Mouse (Mus musculus): ENCODE data around the gene Drg1. TPM values are rescaled to one million over a fixed set of nuclear protein-coding genes. Genes with fewer than 3 reads are reported as not detected.
A peak's percentile ranks its signal among the peaks of the same experiment; 100 is the strongest.
"Not testable (repeated sequence)": the region's sequence is repeated elsewhere in the genome, so short reads cannot be mapped to it uniquely, and the experiment has no call there.

Gene Drg1
- total RNA-seq, 2 experiments from 2014 or later = 86.8 to 97.5 TPM

GRCm38 (mm10) chr11:3149471-3149870, 116.7 kb downstream of the Drg1 start:
- DNase-seq (ENCODE audit: low spot score in 2 of 2); intact Hi-C loops (cut with DNase I): not testable (repeated sequence)

DNA sequence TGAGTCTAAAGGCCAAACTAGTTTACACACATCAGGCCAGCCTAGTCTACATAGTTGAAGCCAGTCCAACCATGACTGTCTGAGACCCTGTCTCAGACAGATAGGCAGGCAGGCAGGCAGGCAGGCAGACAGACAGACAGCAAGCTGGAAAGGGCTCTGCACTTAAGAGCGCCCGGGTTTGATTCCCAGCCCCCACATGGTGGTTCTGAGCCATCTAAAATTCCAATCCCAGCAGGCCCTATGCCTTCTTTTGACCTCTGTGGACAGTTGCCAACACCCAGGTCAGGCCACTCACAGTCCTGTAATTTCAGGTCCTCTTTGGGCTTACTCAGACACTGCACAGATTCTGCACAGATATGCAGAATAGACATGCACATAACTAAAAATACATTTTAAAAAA, 119.4 kb downstream of the Drg1 start:
- intact Hi-C loops (cut with DNase I); DNase-seq (ENCODE audit: low spot score in 2 of 2): not testable (repeated sequence)

GRCm38 (mm10) chr11:3145359-3146165, 120.7 kb downstream of the Drg1 start:
- DNase-seq (ENCODE audit: low spot score in 2 of 2); intact Hi-C loops (cut with DNase I): not testable (repeated sequence)

GRCm38 (mm10) chr11:3143984-3144383, 122.2 kb downstream of the Drg1 start:
- intact Hi-C loops (cut with DNase I); DNase-seq (ENCODE audit: low spot score in 2 of 2): not testable (repeated sequence)

DNA sequence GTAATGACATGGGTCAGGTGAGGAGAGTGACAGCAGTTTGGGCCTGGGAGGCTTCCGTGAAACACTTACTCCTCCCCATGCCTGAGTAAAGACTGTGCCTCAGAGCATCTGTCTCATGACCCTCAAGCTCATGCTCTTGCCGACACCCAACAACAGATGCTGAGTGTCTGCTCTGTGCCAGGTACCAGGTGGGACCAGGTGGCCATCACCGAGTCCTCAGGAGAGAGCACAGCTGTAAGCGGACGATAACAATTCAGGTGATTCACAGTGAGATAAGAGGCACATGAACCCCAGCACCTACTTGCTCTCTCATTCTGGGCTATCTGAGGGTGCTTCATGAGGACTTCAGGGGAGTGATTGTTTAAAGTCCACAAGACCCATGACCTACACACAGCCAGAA, 123.8 kb downstream of the Drg1 start:
- intact Hi-C loops (cut with DNase I) = not testable (repeated sequence)
- peak; percentile 85 to 87 for DNase-seq (ENCODE audit: low spot score in 2 of 2)

- intact Hi-C loops (cut with DNase I); DNase-seq (ENCODE audit: low spot score in 2 of 2): not testable (repeated sequence)
Observed at GRCm38 (mm10) chr11:3140967-3141535, 125.2 kb downstream of the Drg1 start.

DNA sequence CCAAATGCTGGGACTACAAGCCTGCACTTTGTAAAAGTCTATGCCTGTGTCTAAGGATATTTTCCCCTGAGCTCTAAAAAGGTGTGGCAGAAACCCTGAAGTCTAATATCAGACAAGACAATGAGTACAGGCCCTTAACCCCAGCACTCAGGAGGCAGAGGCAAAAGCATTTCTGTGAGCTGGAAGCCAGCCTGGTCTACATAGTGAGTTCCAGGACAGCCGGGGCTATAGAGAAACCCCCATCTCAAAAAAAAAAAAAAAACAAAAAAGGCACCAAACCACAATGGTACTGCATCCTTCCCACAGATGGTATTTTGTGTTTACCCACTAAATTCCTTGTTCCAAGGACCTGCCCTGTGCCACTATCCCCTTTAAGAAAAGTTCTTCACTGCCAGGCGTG, 127.9 kb downstream of the Drg1 start:
- DNase-seq (ENCODE audit: low spot score in 2 of 2); intact Hi-C loops (cut with DNase I): not testable (repeated sequence)

Other genes starting within 250 kb of the Drg1 start
- 10 to 100 TPM; 48.2 to 69.5 TPM for gene Sfi1, start 73.0 kb downstream of the Drg1 start, total RNA-seq (2021)
- 10 to 100 TPM; 68.7 to 71.5 TPM for gene Eif4enif1, start 64.0 kb downstream of the Drg1 start, total RNA-seq (2021)
- 10 to 100 TPM; 40.6 to 40.9 TPM for gene Patz1, start 22.5 kb upstream of the Drg1 start, total RNA-seq (2021)
- gene Pik3ip1, start 64.0 kb upstream of the Drg1 start, total RNA-seq (2021) = 10 to 100 TPM; 26.3 to 29.1 TPM
- 100 to 1,000 TPM in 1 of 2 experiments, 10 to 100 TPM in 1; 85.6 to 101 TPM for gene Limk2, start 142.8 kb upstream of the Drg1 start, total RNA-seq (2021)
- 10 to 100 TPM; 27.5 to 29.2 TPM for gene Rnf185, start 185.9 kb upstream of the Drg1 start, total RNA-seq (2021)
- gene Pla2g3, start 221.9 kb upstream of the Drg1 start, total RNA-seq (2021) = 1 to 10 TPM; 2.6 to 3.2 TPM
- gene Inpp5j, start 238.4 kb upstream of the Drg1 start, total RNA-seq (2021) = 10 to 100 TPM; 49.0 to 55.5 TPM
- gene Selenom, start 248.3 kb upstream of the Drg1 start, total RNA-seq (2021) = 100 to 1,000 TPM; 142 to 145 TPM

All from left cerebral cortex, postnatal 25 days (tissue).